ENCODE assay signal across 18 mouse cellular contexts in genomic region chr2:165204931-165205330, GRCm38 (mm10). TPM values are rescaled to one million over a fixed set of nuclear protein-coding genes. Genes with fewer than 3 reads are reported as not detected.
DNase-seq lines count a peak whose midpoint lies in the region; ATAC-seq lines count a peak whose summit lies in the region.
"Had no signal": no experiment of that assay in that cellular context is flagged by ENCODE, and none has a peak within 500 bp of the region (broad histone marks: within the 10 kb centered on the region; RNA-seq: fewer than 3 reads in every experiment).

No protein-coding gene starts in this region.

- no peaks in the 10 kb centered on the region for H3K27me3 ChIP-seq in forebrain, embryonic 14.5 days (replicated peaks; ENCODE audit: control insufficient read depth, insufficient read depth, low read length)
- no peaks in the 10 kb centered on the region for H3K27me3 ChIP-seq in forebrain, embryonic 16.5 days (replicated peaks; ENCODE audit: control insufficient read depth, insufficient read depth, low read length)
- H3K27me3 ChIP-seq in midbrain, embryonic 15.5 days (replicated peaks): no peaks in the 10 kb centered on the region
- peaks cover 94% of the 10 kb centered on the region for H3K27me3 ChIP-seq in midbrain, embryonic 10.5 days (ENCODE audit: low read depth, poor library complexity, severe bottlenecking)
- H3K27me3 ChIP-seq in hindbrain, embryonic 11.5 days (ENCODE audit: control insufficient read depth, insufficient read depth, low read length): peaks cover 5% of the 10 kb centered on the region; the same call in 1 of the 2 replicates
- H3K27me3 ChIP-seq in neural tube, embryonic 15.5 days (replicated peaks): peaks cover 46% of the 10 kb centered on the region

- H3K36me3 ChIP-seq in forebrain, embryonic 14.5 days (ENCODE audit: control insufficient read depth, insufficient read depth, low read length): no peaks in the 10 kb centered on the region
- no peaks in the 10 kb centered on the region for H3K36me3 ChIP-seq in forebrain, embryonic 16.5 days (ENCODE audit: control insufficient read depth, insufficient read depth)
- H3K36me3 ChIP-seq in midbrain, embryonic 15.5 days (replicated peaks): no peaks in the 10 kb centered on the region
- H3K36me3 ChIP-seq in midbrain, embryonic 10.5 days: no peaks in the 10 kb centered on the region
- no peaks in the 10 kb centered on the region for H3K36me3 ChIP-seq in hindbrain, embryonic 11.5 days (ENCODE audit: control insufficient read depth, insufficient read depth, low read length)
- H3K36me3 ChIP-seq in neural tube, embryonic 15.5 days: no peaks in the 10 kb centered on the region
- H3K36me3 ChIP-seq: heart, embryonic 12.5 days had no signal

- no peak overlapping the region for H3K9ac ChIP-seq in forebrain, embryonic 14.5 days (ENCODE audit: low read length)
- no peak overlapping the region for H3K9ac ChIP-seq in forebrain, embryonic 16.5 days (replicated peaks; ENCODE audit: low read depth, low read length)
- H3K9ac ChIP-seq in midbrain, embryonic 15.5 days: no peak overlapping the region
- H3K9ac ChIP-seq in hindbrain, embryonic 11.5 days (ENCODE audit: low read depth, low read length): no peak overlapping the region
- no peak overlapping the region for H3K9ac ChIP-seq in neural tube, embryonic 15.5 days (replicated peaks)
- H3K9ac ChIP-seq: heart, embryonic 12.5 days had no signal

- no peak overlapping the region for H3K4me3 ChIP-seq in forebrain, embryonic 14.5 days (ENCODE audit: low read depth, low read length)
- H3K4me3 ChIP-seq in forebrain, embryonic 16.5 days (replicated peaks; ENCODE audit: low read length): no peak overlapping the region
- H3K4me3 ChIP-seq in midbrain, embryonic 15.5 days: no peak overlapping the region
- H3K4me3 ChIP-seq in midbrain, embryonic 10.5 days: no peak overlapping the region
- no peak overlapping the region for H3K4me3 ChIP-seq in hindbrain, embryonic 11.5 days (ENCODE audit: low read depth, low read length)
- H3K4me3 ChIP-seq in neural tube, embryonic 15.5 days (replicated peaks): no peak overlapping the region
- H3K4me3 ChIP-seq: heart, embryonic 12.5 days had no signal

- no peak for DNase-seq in forebrain, embryonic 14.5 days (ENCODE audit: low spot score)
- no peak for DNase-seq in midbrain, embryonic 10.5 days (ENCODE audit: low spot score)
- no peak for DNase-seq in hindbrain, embryonic 11.5 days (ENCODE audit: low spot score)
- DNase-seq in adrenal gland, adult 8-10 months: no peak
- DNase-seq: B cell, adult 2 months; cerebellum, adult 11-12 months; heart, postnatal 36 days; kidney, postnatal 14 days; left cerebral cortex, postnatal 4 days; spleen, adult 18-20 months; thymus, postnatal 25 days had no signal

- no peak overlapping the region for H3K4me2 ChIP-seq in forebrain, embryonic 14.5 days (ENCODE audit: low read length)
- no peak overlapping the region for H3K4me2 ChIP-seq in forebrain, embryonic 16.5 days (ENCODE audit: low read length)
- no peak overlapping the region for H3K4me2 ChIP-seq in midbrain, embryonic 15.5 days
- H3K4me2 ChIP-seq in hindbrain, embryonic 11.5 days (replicated peaks; ENCODE audit: low read depth, low read length): no peak overlapping the region
- H3K4me2 ChIP-seq in neural tube, embryonic 15.5 days: no peak overlapping the region
- H3K4me2 ChIP-seq: heart, embryonic 12.5 days; liver, embryonic 11.5 days had no signal

- H3K27ac ChIP-seq in forebrain, embryonic 14.5 days (ENCODE audit: low read depth, low read length): no peak overlapping the region
- H3K27ac ChIP-seq in forebrain, embryonic 16.5 days (ENCODE audit: low read length): no peak overlapping the region
- H3K27ac ChIP-seq in midbrain, embryonic 15.5 days: 0 out of 2 replicates have a peak overlapping the region, but pooled peaks have one; percentile 12
- no peak overlapping the region; the same call in 1 of the 2 replicates for H3K27ac ChIP-seq in midbrain, embryonic 10.5 days (replicated peaks)
- H3K27ac ChIP-seq in hindbrain, embryonic 11.5 days (ENCODE audit: low read depth, low read length): no peak overlapping the region
- no peak overlapping the region for H3K27ac ChIP-seq in neural tube, embryonic 15.5 days (replicated peaks)

- H3K4me1 ChIP-seq in forebrain, embryonic 14.5 days (ENCODE audit: control insufficient read depth, insufficient read depth, low read length): peaks cover 13% of the 10 kb centered on the region
- H3K4me1 ChIP-seq in forebrain, embryonic 16.5 days (replicated peaks; ENCODE audit: control insufficient read depth, insufficient read depth, low read length): peaks cover 17% of the 10 kb centered on the region
- H3K4me1 ChIP-seq in midbrain, embryonic 15.5 days: peaks cover 44% of the 10 kb centered on the region
- peaks cover 56% of the 10 kb centered on the region for H3K4me1 ChIP-seq in midbrain, embryonic 10.5 days
- peaks cover 14% of the 10 kb centered on the region; the same call in 1 of the 2 replicates for H3K4me1 ChIP-seq in hindbrain, embryonic 11.5 days (replicated peaks; ENCODE audit: control insufficient read depth, insufficient read depth, low read length)
- H3K4me1 ChIP-seq in neural tube, embryonic 15.5 days: peaks cover 30% of the 10 kb centered on the region

- H3K9me3 ChIP-seq in forebrain, embryonic 14.5 days (replicated peaks; ENCODE audit: control insufficient read depth, low read length): no peaks in the 10 kb centered on the region
- H3K9me3 ChIP-seq in forebrain, embryonic 16.5 days (ENCODE audit: control insufficient read depth, low read length): no peaks in the 10 kb centered on the region
- no peaks in the 10 kb centered on the region for H3K9me3 ChIP-seq in midbrain, embryonic 15.5 days
- no peaks in the 10 kb centered on the region for H3K9me3 ChIP-seq in midbrain, embryonic 10.5 days (replicated peaks)
- H3K9me3 ChIP-seq in hindbrain, embryonic 11.5 days (ENCODE audit: control insufficient read depth, low read length): no peaks in the 10 kb centered on the region
- H3K9me3 ChIP-seq in neural tube, embryonic 15.5 days (replicated peaks): no peaks in the 10 kb centered on the region
- H3K9me3 ChIP-seq: heart, embryonic 12.5 days had no signal

- WGBS in forebrain, embryonic 14.5 days: 41% methylated on average over 7 of the region's 7 CpGs
- WGBS in forebrain, embryonic 16.5 days: 40% methylated on average over 7 of the region's 7 CpGs
- WGBS in midbrain, embryonic 15.5 days: 33% methylated on average over 7 of the region's 7 CpGs
- WGBS in midbrain, embryonic 10.5 days: 53% methylated on average over 7 of the region's 7 CpGs
- 38% methylated on average over 7 of the region's 7 CpGs for WGBS in hindbrain, embryonic 11.5 days
- 18% methylated on average over 7 of the region's 7 CpGs for WGBS in neural tube, embryonic 15.5 days

- ATAC-seq in forebrain, embryonic 14.5 days: 0 out of 2 replicates have a peak, but pooled peaks have one; percentile 45
- ATAC-seq in forebrain, embryonic 16.5 days: no peak
- ATAC-seq in midbrain, embryonic 15.5 days (replicated peaks): no peak
- ATAC-seq in hindbrain, embryonic 11.5 days (ENCODE audit: low FRiP score): peak; percentile 71
- ATAC-seq in neural tube, embryonic 15.5 days (ENCODE audit: low FRiP score): peak; percentile 60; the same call in 1 of the 2 replicates
- ATAC-seq: intestine, postnatal 0 days had no signal

RNA-seq across cellular contexts. Expression of gene Cdh22, which starts 29.7 kb away (rescaled TPM):
- 4.8 and 4.9 TPM in 2 replicates for polyA plus RNA-seq in forebrain, embryonic 14.5 days (2014; fragmentation: Nextera tagmentation; extraction: Ambion mirVana)
- polyA plus RNA-seq in forebrain, embryonic 16.5 days (2015; fragmentation: Nextera tagmentation; extraction: Ambion mirVana): 3.7 and 5.6 TPM in 2 replicates
- 20.8 and 21.2 TPM in 2 replicates for polyA plus RNA-seq in midbrain, embryonic 15.5 days (2015; fragmentation: Nextera tagmentation; extraction: Ambion mirVana)
- polyA plus RNA-seq in midbrain, embryonic 10.5 days (2016; fragmentation: Nextera tagmentation; extraction: Ambion mirVana): 3.9 and 7.1 TPM in 2 replicates
- polyA plus RNA-seq in hindbrain, embryonic 11.5 days (2014; fragmentation: Nextera tagmentation; extraction: Ambion mirVana): 4.6 and 5.6 TPM in 2 replicates
- 11.9 and 15.2 TPM in 2 replicates for polyA plus RNA-seq in neural tube, embryonic 15.5 days (2015; fragmentation: Nextera tagmentation; extraction: Ambion mirVana)
- total RNA-seq in adrenal gland, adult 8-10 months (2022): 1 to 10 TPM; 1.8 to 3.5 (median 2.5) TPM
- total RNA-seq: megakaryocyte-erythroid progenitor cell, adult 5-6 weeks had no signal
- polyA plus RNA-seq: heart, embryonic 12.5 days had no signal

Comparison
In these comparisons a context has a peak if more than half of its experiments do, and no peak if none do; other contexts are left out.
1. ATAC-seq: peak in forebrain, embryonic 14.5 days (single experiment), hindbrain, embryonic 11.5 days (single experiment) and neural tube, embryonic 15.5 days (single experiment); none in forebrain, embryonic 16.5 days (single experiment) and midbrain, embryonic 15.5 days (single experiment).